Mouse (Mus musculus): ENCODE results near the gene Zbed5. TPM values are rescaled to one million over a fixed set of nuclear protein-coding genes. Genes with fewer than 3 reads are reported as not detected.
"Not testable (repeated sequence)": the region's sequence is repeated elsewhere in the genome, so short reads cannot be mapped to it uniquely, and the experiment has no call there.

The Zbed5 gene
- polyA plus RNA-seq, 1 experiment from 2014 or later: 5.4 TPM

GRCm38 (mm10) chr5:129915491-129915890 is 20.0 kb downstream of the Zbed5 start:
- not testable (repeated sequence) for H3K27ac ChIP-seq; H3K27me3 ChIP-seq (ENCODE audit: insufficient read depth, poor library complexity, severe bottlenecking); H3K4me1 ChIP-seq; H3K4me3 ChIP-seq; DNase-seq (ENCODE audit: low spot score); H3K9me3 ChIP-seq; H3K36me3 ChIP-seq
- 82% methylated on average over 11 of the region's 11 CpGs for WGBS

GRCm38 (mm10) chr5:129918065-129918651 is 22.6 kb downstream of the Zbed5 start:
- no peaks in the 10 kb centered on the region for H3K4me1 ChIP-seq
- no peak overlapping the region for H3K27ac ChIP-seq
- H3K27me3 ChIP-seq (ENCODE audit: insufficient read depth, poor library complexity, severe bottlenecking): no peaks in the 10 kb centered on the region
- no peak overlapping the region for H3K4me3 ChIP-seq
- DNase-seq (ENCODE audit: low spot score): no peak
- H3K9me3 ChIP-seq: no peaks in the 10 kb centered on the region
- H3K36me3 ChIP-seq: no peaks in the 10 kb centered on the region
- 82% methylated on average over 24 of the region's 24 CpGs for WGBS

GRCm38 (mm10) chr5:129918752-129919151 is 23.2 kb downstream of the Zbed5 start:
- H3K27me3 ChIP-seq (ENCODE audit: insufficient read depth, poor library complexity, severe bottlenecking): no peaks in the 10 kb centered on the region
- WGBS: 69% methylated on average over 9 of the region's 9 CpGs
- no peaks in the 10 kb centered on the region for H3K4me1 ChIP-seq
- DNase-seq (ENCODE audit: low spot score): no peak
- H3K27ac ChIP-seq: no peak overlapping the region
- no peaks in the 10 kb centered on the region for H3K36me3 ChIP-seq
- no peak overlapping the region for H3K4me3 ChIP-seq
- H3K9me3 ChIP-seq: no peaks in the 10 kb centered on the region

GRCm38 (mm10) chr5:129919320-129919719 is 23.8 kb downstream of the Zbed5 start:
- H3K4me3 ChIP-seq: no peak overlapping the region
- H3K36me3 ChIP-seq: no peaks in the 10 kb centered on the region
- no peaks in the 10 kb centered on the region for H3K4me1 ChIP-seq
- H3K27ac ChIP-seq: no peak overlapping the region
- DNase-seq (ENCODE audit: low spot score): no peak
- WGBS: 56% methylated on average over 8 of the region's 8 CpGs
- no peaks in the 10 kb centered on the region for H3K9me3 ChIP-seq
- H3K27me3 ChIP-seq (ENCODE audit: insufficient read depth, poor library complexity, severe bottlenecking): no peaks in the 10 kb centered on the region

- no peaks in the 10 kb centered on the region for H3K4me1 ChIP-seq
- H3K27ac ChIP-seq: no peak overlapping the region
- H3K9me3 ChIP-seq: no peaks in the 10 kb centered on the region
- no peaks in the 10 kb centered on the region for H3K27me3 ChIP-seq (ENCODE audit: insufficient read depth, poor library complexity, severe bottlenecking)
- H3K4me3 ChIP-seq: no peak overlapping the region
- no peaks in the 10 kb centered on the region for H3K36me3 ChIP-seq
- DNase-seq (ENCODE audit: low spot score): no peak
- WGBS: 90% methylated on average over 4 of the region's 4 CpGs
These were observed 26.4 kb downstream of the Zbed5 start for GRCm38 (mm10) chr5:129921972-129922371.

GRCm38 (mm10) chr5:129924820-129925452 is 29.4 kb downstream of the Zbed5 start:
- Histone ChIP-seq H3K9me3 (no peaks in the 10 kb centered on the region), H3K27me3 (ENCODE audit: insufficient read depth, poor library complexity, severe bottlenecking) (no peaks in the 10 kb centered on the region), H3K4me1 (no peaks in the 10 kb centered on the region), H3K27ac (no peak overlapping the region), H3K4me3 (no peak overlapping the region), H3K36me3 (no peaks in the 10 kb centered on the region)
- no peak for DNase-seq (ENCODE audit: low spot score)
- WGBS: 83% methylated on average over 8 of the region's 8 CpGs

GRCm38 (mm10) chr5:129925933-129926332 is 30.4 kb downstream of the Zbed5 start:
- H3K27me3 ChIP-seq (ENCODE audit: insufficient read depth, poor library complexity, severe bottlenecking): no peaks in the 10 kb centered on the region

GRCm38 (mm10) chr5:129929924-129930855 is 34.7 kb downstream of the Zbed5 start:
- 53% methylated on average over 9 of the region's 9 CpGs for WGBS
- DNase-seq (ENCODE audit: low spot score): peak; percentile 63
- H3K27me3 ChIP-seq (ENCODE audit: insufficient read depth, poor library complexity, severe bottlenecking): no peaks in the 10 kb centered on the region

More at GRCm38 (mm10) chr5:129925933-129926332, 30.4 kb downstream of the Zbed5 start:
- Histone ChIP-seq H3K4me3 (no peak overlapping the region), H3K27ac (no peak overlapping the region), H3K36me3 (no peaks in the 10 kb centered on the region), H3K4me1 (no peaks in the 10 kb centered on the region), H3K9me3 (no peaks in the 10 kb centered on the region)
- DNase-seq (ENCODE audit: low spot score): no peak
- WGBS: 71% methylated on average over 5 of the region's 5 CpGs

GRCm38 (mm10) chr5:129936941-129937340 is 41.4 kb downstream of the Zbed5 start:
- Histone ChIP-seq H3K27me3 (ENCODE audit: insufficient read depth, poor library complexity, severe bottlenecking) (no peaks in the 10 kb centered on the region), H3K9me3 (no peaks in the 10 kb centered on the region), H3K36me3 (no peaks in the 10 kb centered on the region), H3K4me3 (no peak overlapping the region), H3K4me1 (no peaks in the 10 kb centered on the region; the same call in none of the 2 replicates), H3K27ac (no peak overlapping the region)
- no peak for DNase-seq (ENCODE audit: low spot score)
- WGBS: 49% methylated on average over 4 of the region's 4 CpGs

More at GRCm38 (mm10) chr5:129929924-129930855, 34.7 kb downstream of the Zbed5 start:
- Histone ChIP-seq H3K4me1 (no peaks in the 10 kb centered on the region), H3K36me3 (no peaks in the 10 kb centered on the region), H3K9me3 (no peaks in the 10 kb centered on the region), H3K4me3 (no peak overlapping the region), H3K27ac (no peak overlapping the region)

GRCm38 (mm10) chr5:129940281-129940680 is 44.8 kb downstream of the Zbed5 start:
- DNase-seq (ENCODE audit: low spot score): no peak
- Histone ChIP-seq H3K27me3 (ENCODE audit: insufficient read depth, poor library complexity, severe bottlenecking) (no peaks in the 10 kb centered on the region), H3K4me1 (no peaks in the 10 kb centered on the region; the same call in none of the 2 replicates), H3K36me3 (peaks cover 6% of the 10 kb centered on the region; the same call in 1 of the 2 replicates), H3K27ac (no peak overlapping the region), H3K4me3 (no peak overlapping the region), H3K9me3 (no peaks in the 10 kb centered on the region)
- WGBS: 49% methylated on average over 2 of the region's 2 CpGs

- WGBS: 8% methylated on average over 9 of the region's 9 CpGs
- Histone ChIP-seq H3K36me3 (peaks cover 10% of the 10 kb centered on the region; the same call in 1 of the 2 replicates), H3K4me3 (peak overlapping the region; percentile 93), H3K4me1 (no peaks in the 10 kb centered on the region; the same call in none of the 2 replicates), H3K9me3 (no peaks in the 10 kb centered on the region), H3K27me3 (ENCODE audit: insufficient read depth, poor library complexity, severe bottlenecking) (no peaks in the 10 kb centered on the region), H3K27ac (peak overlapping the region; percentile 76)
- DNase-seq (ENCODE audit: low spot score): no peak
These were observed 45.4 kb downstream of the Zbed5 start for GRCm38 (mm10) chr5:129940736-129941494.

GRCm38 (mm10) chr5:129941495-129942045 is 46.0 kb downstream of the Zbed5 start, which contains the start of gene Vkorc1l1:
Vkorc1l1 (plus strand) TSS chr5:129941970.
- Histone ChIP-seq H3K4me3 (peak within 1 kb of the TSS; percentile 93), H3K27ac (peak within 1 kb of the TSS; percentile 93), H3K36me3 (peaks cover 10% of the 10 kb centered on the region; the same call in 1 of the 2 replicates), H3K27me3 (ENCODE audit: insufficient read depth, poor library complexity, severe bottlenecking) (no peaks in the 10 kb centered on the region), H3K9me3 (no peaks in the 10 kb centered on the region), H3K4me1 (no peaks in the 10 kb centered on the region; the same call in none of the 2 replicates)
- WGBS: under 1% methylated on average over 59 of the region's 59 CpGs
- peak; percentile 99 for DNase-seq (ENCODE audit: low spot score)

All from heart, embryonic 10.5 days (tissue).